In genomic region chr15:101309493-101309892, GRCm38 (mm10) we compare ENCODE assay signal across 18 mouse cellular contexts. TPM values are rescaled to one million over a fixed set of nuclear protein-coding genes. Genes with fewer than 3 reads are reported as not detected.
DNase-seq lines count a peak whose midpoint lies in the region; ATAC-seq and TF ChIP-seq lines count a peak whose summit lies in the region.
"Had no signal": no experiment of that assay in that cellular context is flagged by ENCODE, and none has a peak within 500 bp of the region (broad histone marks: within the 10 kb centered on the region; RNA-seq: fewer than 3 reads in every experiment).

No protein-coding gene starts in this region.

- H3K9me3 ChIP-seq in heart, embryonic 15.5 days (replicated peaks), result no peaks in the 10 kb centered on the region
- no peaks in the 10 kb centered on the region for H3K9me3 ChIP-seq in lung, embryonic 14.5 days (ENCODE audit: low read depth, low read length)
- H3K9me3 ChIP-seq in embryonic facial prominence, embryonic 14.5 days (ENCODE audit: control insufficient read depth, low read length), result no peaks in the 10 kb centered on the region
- no peaks in the 10 kb centered on the region for H3K9me3 ChIP-seq in stomach, embryonic 16.5 days (replicated peaks; ENCODE audit: control insufficient read depth, low read length)
- no peaks in the 10 kb centered on the region for H3K9me3 ChIP-seq in hindbrain, embryonic 16.5 days (ENCODE audit: control insufficient read depth, low read length)
- H3K9me3 ChIP-seq: forebrain, embryonic 15.5 days; neural tube, embryonic 13.5 days had no signal

- H3K9ac ChIP-seq in heart, embryonic 15.5 days, result no peak overlapping the region
- H3K9ac ChIP-seq in lung, embryonic 14.5 days, result no peak overlapping the region
- H3K9ac ChIP-seq in embryonic facial prominence, embryonic 14.5 days (ENCODE audit: low read depth, low read length), result no peak overlapping the region
- no peak overlapping the region for H3K9ac ChIP-seq in stomach, embryonic 16.5 days (ENCODE audit: low read length)
- no peak overlapping the region for H3K9ac ChIP-seq in hindbrain, embryonic 16.5 days (ENCODE audit: low read depth, low read length)
- H3K9ac ChIP-seq: forebrain, embryonic 15.5 days; neural tube, embryonic 13.5 days had no signal

- no peak overlapping the region for H3K4me3 ChIP-seq in heart, embryonic 15.5 days
- H3K4me3 ChIP-seq in lung, embryonic 14.5 days (ENCODE audit: low read depth, low read length), result no peak overlapping the region
- no peak overlapping the region for H3K4me3 ChIP-seq in embryonic facial prominence, embryonic 14.5 days (ENCODE audit: low read depth, low read length)
- H3K4me3 ChIP-seq in stomach, embryonic 16.5 days (replicated peaks; ENCODE audit: low read length), result no peak overlapping the region
- no peak overlapping the region for H3K4me3 ChIP-seq in hindbrain, embryonic 16.5 days (ENCODE audit: low read length)
- H3K4me3 ChIP-seq: forebrain, embryonic 15.5 days; megakaryocyte, embryonic 14.5 days; neural tube, embryonic 13.5 days had no signal

- ATAC-seq in heart, embryonic 15.5 days (replicated peaks; ENCODE audit: insufficient number of reproducible peaks, insufficient read depth, low FRiP score, low read depth), result no peak
- ATAC-seq in lung, embryonic 14.5 days (ENCODE audit: insufficient read depth), result 0 out of 2 replicates have a peak, but pooled peaks have one; percentile 12
- ATAC-seq in embryonic facial prominence, embryonic 14.5 days (ENCODE audit: low read depth), result 0 out of 2 replicates have a peak, but pooled peaks have one; percentile 22
- no peak for ATAC-seq in stomach, embryonic 16.5 days (ENCODE audit: insufficient read depth, low FRiP score)
- no peak for ATAC-seq in hindbrain, embryonic 16.5 days
- ATAC-seq: forebrain, embryonic 15.5 days; hindbrain, postnatal 0 days had no signal

- H3K36me3 ChIP-seq in heart, embryonic 15.5 days, result no peaks in the 10 kb centered on the region
- H3K36me3 ChIP-seq in lung, embryonic 14.5 days (ENCODE audit: insufficient read depth), result no peaks in the 10 kb centered on the region
- H3K36me3 ChIP-seq in embryonic facial prominence, embryonic 14.5 days (ENCODE audit: control insufficient read depth, insufficient read depth, low read length), result no peaks in the 10 kb centered on the region
- no peaks in the 10 kb centered on the region for H3K36me3 ChIP-seq in stomach, embryonic 16.5 days (ENCODE audit: control insufficient read depth, insufficient read depth, low read length)
- no peaks in the 10 kb centered on the region for H3K36me3 ChIP-seq in hindbrain, embryonic 16.5 days (ENCODE audit: control insufficient read depth, insufficient read depth, low read length)
- H3K36me3 ChIP-seq: forebrain, embryonic 15.5 days; neural tube, embryonic 13.5 days had no signal

- H3K4me2 ChIP-seq in heart, embryonic 15.5 days, result no peak overlapping the region
- H3K4me2 ChIP-seq in lung, embryonic 14.5 days, result no peak overlapping the region
- H3K4me2 ChIP-seq in embryonic facial prominence, embryonic 14.5 days (ENCODE audit: low read depth, low read length), result no peak overlapping the region
- H3K4me2 ChIP-seq in stomach, embryonic 16.5 days (ENCODE audit: low read depth, low read length), result no peak overlapping the region
- H3K4me2 ChIP-seq in hindbrain, embryonic 16.5 days (ENCODE audit: low read length), result no peak overlapping the region
- H3K4me2 ChIP-seq: forebrain, embryonic 15.5 days; neural tube, embryonic 13.5 days had no signal

- no peaks in the 10 kb centered on the region for H3K27me3 ChIP-seq in heart, embryonic 15.5 days
- no peaks in the 10 kb centered on the region for H3K27me3 ChIP-seq in lung, embryonic 14.5 days (ENCODE audit: insufficient read depth, low read length)
- H3K27me3 ChIP-seq in embryonic facial prominence, embryonic 14.5 days (replicated peaks; ENCODE audit: control insufficient read depth, insufficient read depth, low read length), result no peaks in the 10 kb centered on the region
- no peaks in the 10 kb centered on the region for H3K27me3 ChIP-seq in stomach, embryonic 16.5 days (ENCODE audit: control insufficient read depth, insufficient read depth, low read length)
- H3K27me3 ChIP-seq in hindbrain, embryonic 16.5 days (replicated peaks; ENCODE audit: control insufficient read depth, insufficient read depth, low read length), result no peaks in the 10 kb centered on the region
- H3K27me3 ChIP-seq: forebrain, embryonic 15.5 days; neural tube, embryonic 13.5 days had no signal

- peaks cover 9% of the 10 kb centered on the region; the same call in 1 of the 2 replicates for H3K4me1 ChIP-seq in heart, embryonic 15.5 days (replicated peaks)
- no peaks in the 10 kb centered on the region; the same call in 1 of the 2 replicates for H3K4me1 ChIP-seq in lung, embryonic 14.5 days (ENCODE audit: insufficient read depth)
- peaks cover 12% of the 10 kb centered on the region for H3K4me1 ChIP-seq in embryonic facial prominence, embryonic 14.5 days (ENCODE audit: control insufficient read depth, insufficient read depth, low read length)
- peaks cover 13% of the 10 kb centered on the region for H3K4me1 ChIP-seq in stomach, embryonic 16.5 days (ENCODE audit: control insufficient read depth, insufficient read depth, low read length)
- H3K4me1 ChIP-seq in hindbrain, embryonic 16.5 days (ENCODE audit: control insufficient read depth, insufficient read depth, low read depth, low read length), result no peaks in the 10 kb centered on the region
- H3K4me1 ChIP-seq: forebrain, embryonic 15.5 days; neural tube, embryonic 13.5 days had no signal

- 31% methylated on average over 5 of the region's 5 CpGs for WGBS in heart, embryonic 15.5 days
- 26% methylated on average over 5 of the region's 5 CpGs for WGBS in lung, embryonic 14.5 days
- 31% methylated on average over 5 of the region's 5 CpGs for WGBS in embryonic facial prominence, embryonic 14.5 days
- 28% methylated on average over 5 of the region's 5 CpGs for WGBS in stomach, embryonic 16.5 days
- WGBS in hindbrain, embryonic 16.5 days, result 52% methylated on average over 5 of the region's 5 CpGs

- no peak for DNase-seq in heart, postnatal 14 days
- DNase-seq in lung, embryonic 14.5 days, result no peak
- DNase-seq in lung, postnatal 36 days, result no peak
- no peak for DNase-seq in embryonic facial prominence, embryonic 14.5 days (ENCODE audit: low spot score)
- DNase-seq in cerebellum, adult 11-12 months, result no peak
- DNase-seq: cerebellum, adult 11 months; kidney, postnatal 10 days; right cerebral cortex, postnatal 4 days; thymus, postnatal 14 days had no signal

- 0 out of 2 replicates have a peak overlapping the region, but pooled peaks have one; percentile 20 for H3K27ac ChIP-seq in heart, embryonic 15.5 days
- H3K27ac ChIP-seq in lung, embryonic 14.5 days (ENCODE audit: low read depth), result no peak overlapping the region
- H3K27ac ChIP-seq in embryonic facial prominence, embryonic 14.5 days (replicated peaks; ENCODE audit: low read depth, low read length), result no peak overlapping the region
- peak overlapping the region; percentile 21 for H3K27ac ChIP-seq in stomach, embryonic 16.5 days (ENCODE audit: low read length)
- H3K27ac ChIP-seq in hindbrain, embryonic 16.5 days (ENCODE audit: low read depth, low read length), result no peak overlapping the region
- H3K27ac ChIP-seq: forebrain, embryonic 15.5 days; hindbrain, postnatal 0 days; neural tube, embryonic 13.5 days had no signal

- intact Hi-C loops in heart, postnatal 14 days (cut with DNase I), result no loop called here

- TF ChIP-seq CTCF in lung, embryonic 14.5 days (IDR thresholded peaks at IDR 0.05; ENCODE audit: low read depth), result no peak

RNA-seq across cellular contexts. Expression of gene 6030408B16Rik, which starts 16.5 kb away (rescaled TPM):
- 3.1 and 4.8 TPM in 2 replicates for polyA plus RNA-seq in heart, embryonic 15.5 days (2015; fragmentation: Nextera tagmentation; extraction: Ambion mirVana)
- total RNA-seq in heart, postnatal 14 days (2021), result 1 to 10 TPM; 1.7 to 1.8 TPM
- polyA plus RNA-seq in lung, embryonic 14.5 days (2014; fragmentation: Nextera tagmentation; extraction: Ambion mirVana), result 41.0 and 41.4 TPM in 2 replicates
- 0.79 and 0.84 TPM in 2 replicates for polyA plus RNA-seq in embryonic facial prominence, embryonic 14.5 days (2014; fragmentation: Nextera tagmentation; extraction: Ambion mirVana)
- polyA plus RNA-seq in stomach, embryonic 16.5 days (2015; fragmentation: Nextera tagmentation; extraction: Ambion mirVana), result 9.4 and 9.5 TPM in 2 replicates
- polyA plus RNA-seq in hindbrain, embryonic 16.5 days (2015; fragmentation: Nextera tagmentation; extraction: Ambion mirVana), result 0.13 and 0.21 TPM in 2 replicates
- total RNA-seq: gastrocnemius, adult 8-10 months; hindbrain, postnatal 0 days; liver, adult 2 months had no signal
- polyA plus RNA-seq: liver, adult 2 months had no signal

RNA-seq across cellular contexts. Expression of gene Atg101, which starts 25.4 kb away (rescaled TPM):
- polyA plus RNA-seq in heart, embryonic 15.5 days (2015; fragmentation: Nextera tagmentation; extraction: Ambion mirVana), result 52.0 and 59.9 TPM in 2 replicates
- 10 to 100 TPM; 24.7 to 25.5 TPM for total RNA-seq in heart, postnatal 14 days (2021)
- 59.1 and 64.7 TPM in 2 replicates for polyA plus RNA-seq in lung, embryonic 14.5 days (2014; fragmentation: Nextera tagmentation; extraction: Ambion mirVana)
- polyA plus RNA-seq in embryonic facial prominence, embryonic 14.5 days (2014; fragmentation: Nextera tagmentation; extraction: Ambion mirVana), result 49.9 and 62.0 TPM in 2 replicates
- 66.9 and 67.0 TPM in 2 replicates for polyA plus RNA-seq in stomach, embryonic 16.5 days (2015; fragmentation: Nextera tagmentation; extraction: Ambion mirVana)
- 79.6 and 81.3 TPM in 2 replicates for polyA plus RNA-seq in hindbrain, embryonic 16.5 days (2015; fragmentation: Nextera tagmentation; extraction: Ambion mirVana)

RNA-seq across cellular contexts. Expression of gene Nr4a1, which starts 55.4 kb away (rescaled TPM):
- polyA plus RNA-seq in heart, embryonic 15.5 days (2015; fragmentation: Nextera tagmentation; extraction: Ambion mirVana), result 10.6 and 12.5 TPM in 2 replicates
- 10 to 100 TPM; 14.0 to 63.1 TPM for total RNA-seq in heart, postnatal 14 days (2021)
- 8.8 TPM in 2 replicates for polyA plus RNA-seq in lung, embryonic 14.5 days (2014; fragmentation: Nextera tagmentation; extraction: Ambion mirVana)
- 11.5 and 12.4 TPM in 2 replicates for polyA plus RNA-seq in embryonic facial prominence, embryonic 14.5 days (2014; fragmentation: Nextera tagmentation; extraction: Ambion mirVana)
- 12.9 and 13.3 TPM in 2 replicates for polyA plus RNA-seq in stomach, embryonic 16.5 days (2015; fragmentation: Nextera tagmentation; extraction: Ambion mirVana)
- polyA plus RNA-seq in hindbrain, embryonic 16.5 days (2015; fragmentation: Nextera tagmentation; extraction: Ambion mirVana), result 6.8 and 7.2 TPM in 2 replicates

Comparison
In these comparisons a context has a peak if more than half of its experiments do, and no peak if none do; other contexts are left out.
1. ATAC-seq: peak in lung, embryonic 14.5 days (single experiment) and embryonic facial prominence, embryonic 14.5 days (single experiment); none in heart, embryonic 15.5 days (single experiment), stomach, embryonic 16.5 days (single experiment) and hindbrain, embryonic 16.5 days (single experiment).
2. H3K27ac ChIP-seq: peak in heart, embryonic 15.5 days (single experiment) and stomach, embryonic 16.5 days (single experiment); none in lung, embryonic 14.5 days (single experiment), embryonic facial prominence, embryonic 14.5 days (single experiment) and hindbrain, embryonic 16.5 days (single experiment).